Mouse (Mus musculus): ENCODE measurements around the gene Chpt1. TPM values are rescaled to one million over a fixed set of nuclear protein-coding genes. Genes with fewer than 3 reads are reported as not detected.
"Not testable (repeated sequence)": the region's sequence is repeated elsewhere in the genome, so short reads cannot be mapped to it uniquely, and the experiment has no call there.

Gene Chpt1
- total RNA-seq, 1 experiment from 2014 or later = 10.0 TPM

GRCm38 (mm10) chr10:88499993-88500392, 3.9 kb downstream of the Chpt1 start:
- no peak for ATAC-seq (ENCODE audit: extremely low read depth, insufficient number of reproducible peaks, low FRiP score, poor library complexity, severe bottlenecking)

GRCm38 (mm10) chr10:88496864-88497564, 6.9 kb downstream of the Chpt1 start:
- no peak for ATAC-seq (ENCODE audit: extremely low read depth, insufficient number of reproducible peaks, low FRiP score, poor library complexity, severe bottlenecking)

- ATAC-seq (ENCODE audit: extremely low read depth, insufficient number of reproducible peaks, low FRiP score, poor library complexity, severe bottlenecking) = no peak
Measured at GRCm38 (mm10) chr10:88494959-88495587, 8.8 kb downstream of the Chpt1 start.

GRCm38 (mm10) chr10:88492658-88493057, 11.2 kb downstream of the Chpt1 start:
- ATAC-seq (ENCODE audit: extremely low read depth, insufficient number of reproducible peaks, low FRiP score, poor library complexity, severe bottlenecking) = no peak

- ATAC-seq (ENCODE audit: extremely low read depth, insufficient number of reproducible peaks, low FRiP score, poor library complexity, severe bottlenecking) = peak; percentile 46; the same call in 1 of the 2 replicates
Measured at GRCm38 (mm10) chr10:88491632-88492031, 12.2 kb downstream of the Chpt1 start.

- no peak for ATAC-seq (ENCODE audit: extremely low read depth, insufficient number of reproducible peaks, low FRiP score, poor library complexity, severe bottlenecking)
Measured at GRCm38 (mm10) chr10:88488629-88489028, 15.2 kb downstream of the Chpt1 start.

- not testable (repeated sequence) for ATAC-seq (ENCODE audit: extremely low read depth, insufficient number of reproducible peaks, low FRiP score, poor library complexity, severe bottlenecking)
Measured at GRCm38 (mm10) chr10:88482866-88483265, 21.0 kb downstream of the Chpt1 start.

GRCm38 (mm10) chr10:88460122-88460820, 43.6 kb downstream of the Chpt1 start:
- ATAC-seq (ENCODE audit: extremely low read depth, insufficient number of reproducible peaks, low FRiP score, poor library complexity, severe bottlenecking) = peak; percentile 9; the same call in 1 of the 2 replicates

- no peak; the same call in 1 of the 2 replicates for ATAC-seq (ENCODE audit: extremely low read depth, insufficient number of reproducible peaks, low FRiP score, poor library complexity, severe bottlenecking)
Measured at GRCm38 (mm10) chr10:88459502-88459992, 44.3 kb downstream of the Chpt1 start, which contains the start of gene Sycp3. TSS of gene Sycp3 (plus strand) at chr10:88459569.

- no peak for ATAC-seq (ENCODE audit: extremely low read depth, insufficient number of reproducible peaks, low FRiP score, poor library complexity, severe bottlenecking)
Measured at GRCm38 (mm10) chr10:88457816-88458215, 46.1 kb downstream of the Chpt1 start.

GRCm38 (mm10) chr10:88451990-88452389, 51.9 kb downstream of the Chpt1 start:
- no peak for ATAC-seq (ENCODE audit: extremely low read depth, insufficient number of reproducible peaks, low FRiP score, poor library complexity, severe bottlenecking)

GRCm38 (mm10) chr10:88451221-88451620, 52.7 kb downstream of the Chpt1 start:
- no peak for ATAC-seq (ENCODE audit: extremely low read depth, insufficient number of reproducible peaks, low FRiP score, poor library complexity, severe bottlenecking)

GRCm38 (mm10) chr10:88441224-88441623, 62.6 kb downstream of the Chpt1 start:
- no peak for ATAC-seq (ENCODE audit: extremely low read depth, insufficient number of reproducible peaks, low FRiP score, poor library complexity, severe bottlenecking)

- ATAC-seq (ENCODE audit: extremely low read depth, insufficient number of reproducible peaks, low FRiP score, poor library complexity, severe bottlenecking) = peak; percentile 21; the same call in 1 of the 2 replicates
Measured at GRCm38 (mm10) chr10:88427998-88428397, 75.9 kb downstream of the Chpt1 start.

- ATAC-seq (ENCODE audit: extremely low read depth, insufficient number of reproducible peaks, low FRiP score, poor library complexity, severe bottlenecking) = no peak
Measured at GRCm38 (mm10) chr10:88426896-88427295, 77.0 kb downstream of the Chpt1 start.

GRCm38 (mm10) chr10:88426158-88426816, 77.6 kb downstream of the Chpt1 start:
- ATAC-seq (ENCODE audit: extremely low read depth, insufficient number of reproducible peaks, low FRiP score, poor library complexity, severe bottlenecking) = peak; percentile 74

- ATAC-seq (ENCODE audit: extremely low read depth, insufficient number of reproducible peaks, low FRiP score, poor library complexity, severe bottlenecking) = peak; percentile 75
Measured at GRCm38 (mm10) chr10:88420655-88421435, 83.0 kb downstream of the Chpt1 start.

GRCm38 (mm10) chr10:88420141-88420541, 83.7 kb downstream of the Chpt1 start:
- ATAC-seq (ENCODE audit: extremely low read depth, insufficient number of reproducible peaks, low FRiP score, poor library complexity, severe bottlenecking) = no peak

Data from neutrophil, adult 5-6 weeks (primary cell).